Mouse (Mus musculus) G1E (cell line): ENCODE measurements around the gene Carmil1. TPM values are rescaled to one million over a fixed set of nuclear protein-coding genes. Genes with fewer than 3 reads are reported as not detected.

Experiments used
- ATAC-seq: 2 replicates; pipeline ENCODE4 v1.8.0; 2016; ENCODE audit warnings: mild to moderate bottlenecking; ENCODE audit not compliant: insufficient number of reproducible peaks, poor library complexity, low FRiP score, severe bottlenecking; ENCODE audit errors: extremely low read depth
- DNase-seq: peaks from one replicate; pipeline ENCODE4 v3.0.0; 2012; ENCODE audit warnings: low spot score
- H3K27me3 ChIP-seq: 2 replicates; pipeline ENCODE4 v1.6.1; 2012; ENCODE audit warnings: mild to moderate bottlenecking, low read length, inconsistent platforms; ENCODE audit not compliant: insufficient read depth
- H3K36me3 ChIP-seq: replicated peaks from 2 replicates; pipeline ENCODE3; 2012; ENCODE audit warnings: mild to moderate bottlenecking, inconsistent platforms
- H3K4me1 ChIP-seq: 2 replicates; pipeline ENCODE4 v1.6.1; 2012; ENCODE audit warnings: low read depth, low read length, inconsistent platforms, mixed read lengths; ENCODE audit not compliant: insufficient read depth
- H3K4me3 ChIP-seq: 2 replicates; pipeline ENCODE4 v1.5.1; 2012; ENCODE audit warnings: low read depth, mild to moderate bottlenecking, inconsistent platforms, low read length, moderate library complexity, mixed read lengths
- H3K9me3 ChIP-seq: replicated peaks from 2 replicates; pipeline ENCODE4 v1.6.1; 2012; ENCODE audit warnings: inconsistent platforms
- CTCF ChIP-seq: IDR thresholded peaks from 2 replicates; pipeline ENCODE4 v1.5.1; 2012; ENCODE audit warnings: low read depth, low read length, inconsistent platforms, mixed read lengths
- GATA1 ChIP-seq: IDR thresholded peaks from 2 replicates; pipeline ENCODE4 v1.6.1; 2012; ENCODE audit warnings: borderline replicate concordance, low read length, inconsistent platforms, mixed read lengths
- GATA2 ChIP-seq: IDR thresholded peaks from 2 replicates; pipeline ENCODE4 v1.6.1; 2012; ENCODE audit warnings: low read depth, low read length, inconsistent platforms, borderline replicate concordance
- POLR2AphosphoS5 ChIP-seq: IDR thresholded peaks from 2 replicates; pipeline ENCODE4 v1.6.1; 2012; ENCODE audit warnings: low read depth, low read length, inconsistent platforms; ENCODE audit not compliant: insufficient replicate concordance
- TAL1 ChIP-seq: conservative IDR thresholded peaks from 2 replicates; pipeline ENCODE4 v1.6.1; 2012; ENCODE audit warnings: low read depth, low read length, inconsistent platforms, mixed read lengths
- polyA plus RNA-seq: library from polyadenylated mRNA; stranded (reverse); fragments of >175 nt; gene quantifications from 2 replicates; pipeline ENCODE4 v1.2.3, GENCODE M21; 2012
- total RNA-seq, 2 experiments: library from RNA; stranded (forward) in 1 of 2; stranded (reverse) in 1 of 2; fragments of 200-1000 nt in 1 of 2; fragments of >200 nt in 1 of 2; fragmentation: Nextera tagmentation in 1 of 2; gene quantifications; 2 replicates each; pipeline ENCODE4 v1.2.3; 2014 to 2017

Carmil1 gene
- total and polyA plus RNA-seq, 3 experiments = 0.10 to 1.9 (median 0.55) TPM

DNA sequence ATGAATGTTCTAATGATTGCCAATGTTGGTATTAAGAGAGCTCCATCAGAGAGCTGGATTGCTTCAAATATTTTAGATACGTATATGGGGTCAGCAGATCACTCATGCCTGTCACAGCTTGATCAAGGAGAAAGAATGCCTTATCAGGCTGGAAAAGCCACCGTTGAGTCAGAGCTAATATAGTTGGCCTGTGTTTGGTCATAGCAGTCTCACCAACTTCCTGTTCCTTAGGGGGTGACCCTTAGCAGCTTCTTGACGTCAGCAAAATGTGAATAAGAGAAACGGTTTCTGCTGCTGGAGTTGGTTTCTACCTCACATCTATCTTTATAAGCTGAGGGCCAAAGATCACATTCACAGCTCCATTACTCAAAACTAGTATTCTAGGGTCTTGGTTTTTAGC lies 176.6 kb downstream of the Carmil1 start:
- H3K9me3 ChIP-seq = no peaks in the 10 kb centered on the region
- H3K36me3 ChIP-seq = no peaks in the 10 kb centered on the region
- ATAC-seq = peak; percentile 8; the same call in 1 of the 2 replicates
- no peak overlapping the region for H3K4me3 ChIP-seq
- no peak for TF ChIP-seq GATA1
- TF ChIP-seq POLR2AphosphoS5 = no peak
- TF ChIP-seq CTCF = no peak
- no peak for TF ChIP-seq GATA2
- no peak for TF ChIP-seq TAL1
- no peak for DNase-seq
- H3K27me3 ChIP-seq = no peaks in the 10 kb centered on the region
- no peaks in the 10 kb centered on the region for H3K4me1 ChIP-seq

DNA sequence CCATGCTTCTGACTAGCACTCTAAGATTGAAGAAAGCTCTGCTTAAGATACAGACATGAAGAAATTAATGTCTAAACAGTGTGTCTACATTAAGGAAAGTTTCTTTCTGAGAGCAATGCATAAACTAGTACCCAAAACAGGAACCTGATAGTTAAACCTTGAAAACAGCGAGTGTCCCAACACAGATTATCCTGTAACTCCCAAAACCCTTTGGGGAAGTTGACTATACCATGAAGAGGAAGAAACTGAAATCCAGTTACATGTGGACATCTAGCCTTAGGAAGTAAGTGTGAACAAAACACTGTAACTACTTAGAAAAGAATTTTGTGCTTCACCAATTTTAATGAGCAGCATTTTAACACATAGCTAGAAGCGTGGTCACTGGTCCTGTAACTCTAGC lies 177.4 kb downstream of the Carmil1 start:
- TF ChIP-seq GATA1 (no peak), CTCF (no peak), POLR2AphosphoS5 (no peak), TAL1 (no peak), GATA2 (no peak)
- DNase-seq (no peak), ATAC-seq (no peak)
- Histone ChIP-seq H3K9me3 (no peaks in the 10 kb centered on the region), H3K4me1 (no peaks in the 10 kb centered on the region), H3K4me3 (no peak overlapping the region), H3K36me3 (no peaks in the 10 kb centered on the region), H3K27me3 (no peaks in the 10 kb centered on the region)

DNA sequence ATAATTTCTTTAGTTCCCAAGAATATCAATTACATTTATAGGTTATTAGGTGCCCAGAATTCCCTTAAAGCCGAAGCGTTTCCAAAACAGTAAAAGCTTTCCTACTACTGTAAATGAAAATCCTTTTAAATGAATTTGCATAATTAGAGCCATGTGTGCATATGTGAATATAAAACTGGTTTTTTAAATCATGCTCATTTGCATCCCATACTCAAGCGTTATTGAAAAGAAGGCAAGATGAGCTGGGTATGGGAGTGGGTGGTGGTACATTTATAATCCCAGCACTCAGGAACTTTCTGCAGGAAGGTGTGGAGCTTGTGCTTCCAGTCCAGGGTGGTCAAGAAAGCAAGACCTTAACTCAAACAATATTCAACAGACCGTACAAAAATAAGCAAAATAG lies 178.3 kb downstream of the Carmil1 start:
- no peak for TF ChIP-seq POLR2AphosphoS5
- no peak for TF ChIP-seq GATA1
- no peak for TF ChIP-seq CTCF
- no peak for TF ChIP-seq GATA2
- no peak for TF ChIP-seq TAL1
- no peak for DNase-seq
- Histone ChIP-seq H3K4me3 (no peak overlapping the region), H3K9me3 (no peaks in the 10 kb centered on the region), H3K4me1 (no peaks in the 10 kb centered on the region), H3K27me3 (no peaks in the 10 kb centered on the region), H3K36me3 (no peaks in the 10 kb centered on the region)
- ATAC-seq = no peak

DNA sequence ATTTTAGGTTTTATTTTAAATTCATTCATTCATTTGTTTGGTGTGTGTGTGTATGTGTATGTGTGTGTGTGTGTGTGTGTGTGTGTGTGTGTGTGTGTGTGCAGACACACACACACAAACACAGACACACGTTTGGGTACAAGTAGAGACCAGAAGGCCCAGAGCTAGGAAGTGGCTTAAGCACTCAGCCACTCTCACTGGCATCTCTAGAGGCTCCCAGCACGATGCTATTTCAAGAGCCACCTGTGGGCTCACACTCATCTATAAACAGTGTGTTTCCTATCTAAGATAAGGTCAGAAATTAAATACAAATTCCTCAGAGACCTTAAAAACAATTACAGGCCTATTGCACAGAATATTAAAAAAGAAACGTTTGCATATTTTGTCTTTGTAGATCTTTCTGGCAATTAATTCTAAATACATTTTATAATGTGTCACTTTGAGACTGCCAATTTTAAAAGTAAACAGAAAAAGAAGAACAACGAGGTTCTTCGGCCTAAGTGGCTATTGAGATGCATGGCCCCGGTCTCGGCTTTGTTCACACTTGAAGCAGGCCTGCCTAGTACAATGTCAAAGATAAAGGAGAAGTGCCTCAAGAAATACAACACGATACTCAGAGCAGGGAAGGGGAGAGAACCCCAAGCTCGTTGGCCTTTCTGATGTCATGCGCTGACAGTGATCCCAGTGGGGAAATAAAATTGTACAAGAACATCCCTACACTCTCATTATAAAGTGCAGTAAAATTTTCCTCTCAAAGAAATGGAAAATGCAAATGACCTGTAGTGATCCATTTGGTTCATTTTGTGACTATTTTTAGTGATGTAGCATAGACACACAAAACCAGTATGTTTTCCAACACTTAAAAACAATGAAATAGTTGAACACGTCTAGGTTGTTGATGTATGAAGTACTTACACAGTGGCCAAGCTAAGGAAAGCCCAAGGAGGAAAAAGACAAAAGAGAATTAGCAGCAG lies 179.2 kb downstream of the Carmil1 start:
- H3K27me3 ChIP-seq = no peaks in the 10 kb centered on the region
- DNase-seq = no peak
- no peaks in the 10 kb centered on the region for H3K9me3 ChIP-seq
- H3K4me3 ChIP-seq = no peak overlapping the region
- no peaks in the 10 kb centered on the region for H3K36me3 ChIP-seq
- no peaks in the 10 kb centered on the region for H3K4me1 ChIP-seq
- ATAC-seq = no peak
- TF ChIP-seq TAL1 = no peak
- TF ChIP-seq GATA2 = no peak
- TF ChIP-seq POLR2AphosphoS5 = no peak
- TF ChIP-seq GATA1 = no peak
- TF ChIP-seq CTCF = no peak

DNA sequence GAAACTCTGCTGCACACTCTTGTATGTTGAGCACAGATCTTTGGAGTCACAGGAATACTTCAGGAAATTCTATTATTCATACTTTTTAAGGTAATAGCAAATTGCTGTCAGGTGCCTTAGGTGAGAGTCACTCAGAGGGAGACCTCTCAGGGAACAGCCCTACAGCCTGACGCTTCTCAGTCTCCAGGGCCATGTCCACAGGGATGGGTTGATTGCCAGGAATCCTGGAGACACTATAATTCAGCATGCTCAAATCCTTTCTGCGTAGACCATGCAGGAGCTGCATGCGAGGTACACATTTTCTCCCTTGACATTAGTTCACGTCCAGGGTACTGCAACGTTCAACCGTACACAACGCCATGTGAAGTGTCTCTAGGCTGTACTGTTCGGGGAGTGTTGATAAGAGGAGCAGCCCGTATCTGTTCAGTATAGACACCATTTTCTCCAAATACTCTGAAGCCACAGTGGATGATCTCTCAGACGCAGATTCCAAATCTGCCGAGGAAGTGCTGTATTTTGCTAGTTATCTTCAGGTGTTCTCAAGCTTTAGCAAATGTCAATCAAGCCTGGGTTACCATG lies 180.0 kb downstream of the Carmil1 start:
- Histone ChIP-seq H3K9me3 (no peaks in the 10 kb centered on the region), H3K36me3 (no peaks in the 10 kb centered on the region), H3K4me1 (no peaks in the 10 kb centered on the region), H3K27me3 (no peaks in the 10 kb centered on the region; the same call in 1 of the 2 replicates), H3K4me3 (no peak overlapping the region)
- no peak for DNase-seq
- no peak for ATAC-seq
- no peak for TF ChIP-seq TAL1
- no peak for TF ChIP-seq POLR2AphosphoS5
- no peak for TF ChIP-seq GATA2
- TF ChIP-seq GATA1 = no peak
- no peak for TF ChIP-seq CTCF

DNA sequence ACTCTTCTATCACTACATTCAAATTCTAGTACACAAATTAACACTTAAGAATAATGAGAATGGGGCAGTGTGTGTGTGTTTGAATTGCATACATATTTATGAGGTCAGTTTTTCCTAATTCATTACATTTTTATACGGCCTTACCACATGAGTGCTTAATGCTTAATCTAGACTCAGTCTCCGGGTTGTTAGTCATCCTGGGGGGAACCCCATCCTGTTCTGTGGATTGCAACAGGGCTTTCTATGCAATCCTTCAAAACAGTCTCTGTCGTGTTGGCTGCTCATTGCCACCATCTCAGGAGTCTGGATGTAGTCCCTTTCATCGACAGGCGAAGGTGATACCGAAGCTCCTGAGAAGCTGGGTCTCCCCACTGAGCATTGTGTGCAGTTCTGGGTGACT lies 184.0 kb downstream of the Carmil1 start:
- no peaks in the 10 kb centered on the region for H3K4me1 ChIP-seq
- H3K27me3 ChIP-seq = peaks cover 7% of the 10 kb centered on the region
- no peak for DNase-seq
- no peaks in the 10 kb centered on the region for H3K9me3 ChIP-seq
- no peaks in the 10 kb centered on the region for H3K36me3 ChIP-seq
- TF ChIP-seq GATA2 = no peak
- H3K4me3 ChIP-seq = no peak overlapping the region
- ATAC-seq = no peak
